Mouse (Mus musculus) spleen, adult 2 months (tissue): ENCODE results near the gene Mtfmt.

Experiments
- CTCF ChIP-seq: fragments of 200-500 bp; IDR thresholded peaks from 2 replicates; pipeline ENCODE4 v1.5.1; 2011; ENCODE audit warnings: mild to moderate bottlenecking, inconsistent platforms; ENCODE audit not compliant: insufficient read depth, insufficient read length, insufficient replicate concordance; ENCODE audit errors: extremely low read depth
- POLR2A ChIP-seq: fragments of 200-500 bp; IDR thresholded peaks from 2 replicates; pipeline ENCODE4 v1.6.1; 2011; ENCODE audit warnings: low read depth, low read length, inconsistent platforms

GRCm38 (mm10) chr9:65465241-65465640, 29.7 kb downstream of the Mtfmt start:
- TF ChIP-seq CTCF, result no peak
- no peak for TF ChIP-seq POLR2A
